Mouse (Mus musculus) midbrain, embryonic 11.5 days (tissue): ENCODE measurements at regions not wholly inside any gene's neighbourhood (a gene's known extent, or its start where the extent isn't known, plus 50 kb on each side); places are given as distances from the start of the nearest gene placed in this dataset.

ENCODE experiments used
- ATAC-seq: fragments of 200-750 bp; cut with Nextera tagmentation; 2 replicates; pipeline ENCODE4 v1.8.0; 2017; ENCODE audit warnings: moderate TSS enrichment, moderate library complexity; ENCODE audit not compliant: low FRiP score
- DNase-seq: peaks from one replicate; pipeline ENCODE4 v3.0.0; 2015; ENCODE audit warnings: low spot score; ENCODE audit errors: missing footprints
- H3K27ac ChIP-seq: fragments of 300-500 bp; sonication (generic); 2 replicates; pipeline ENCODE4 v1.5.1; 2014; ENCODE audit warnings: low read depth, low read length
- H3K27me3 ChIP-seq: fragments of 300-500 bp; sonication (generic); 2 replicates; pipeline ENCODE4 v1.6.1; 2014; ENCODE audit warnings: mild to moderate bottlenecking, low read length, moderate library complexity, mixed read lengths; ENCODE audit not compliant: control insufficient read depth, insufficient read depth
- H3K36me3 ChIP-seq: fragments of 300-500 bp; sonication (generic); 2 replicates; pipeline ENCODE4 v1.6.1; 2014; ENCODE audit warnings: mild to moderate bottlenecking, low read length, moderate library complexity, mixed read lengths; ENCODE audit not compliant: control insufficient read depth, insufficient read depth
- H3K4me1 ChIP-seq: fragments of 300-500 bp; sonication (generic); 2 replicates; pipeline ENCODE4 v1.6.1; 2014; ENCODE audit warnings: low read length; ENCODE audit not compliant: control insufficient read depth, insufficient read depth
- H3K4me2 ChIP-seq: fragments of 300-500 bp; sonication (generic); 2 replicates; pipeline ENCODE4 v1.6.1; 2014; ENCODE audit warnings: mild to moderate bottlenecking, moderate library complexity
- H3K4me3 ChIP-seq: fragments of 300-500 bp; sonication (generic); 2 replicates; pipeline ENCODE4 v1.5.1; 2014; ENCODE audit warnings: low read depth, low read length
- H3K9ac ChIP-seq: fragments of 300-500 bp; sonication (generic); 2 replicates; pipeline ENCODE4 v1.6.1; 2014; ENCODE audit warnings: low read length
- H3K9me3 ChIP-seq: fragments of 300-500 bp; sonication (generic); 2 replicates; pipeline ENCODE4 v1.6.1; 2016; ENCODE audit warnings: low read length; ENCODE audit not compliant: control insufficient read depth
- WGBS: fragments of 180-500 bp; shearing (Covaris S2); extraction: QIAGEN DNeasy Blood & Tissue Kit; methylation state at CpG from one replicate; pipeline ENCODE4 v1.1.7; 2014; 5-methylcytosine and 5-hydroxymethylcytosine counted together

DNA sequence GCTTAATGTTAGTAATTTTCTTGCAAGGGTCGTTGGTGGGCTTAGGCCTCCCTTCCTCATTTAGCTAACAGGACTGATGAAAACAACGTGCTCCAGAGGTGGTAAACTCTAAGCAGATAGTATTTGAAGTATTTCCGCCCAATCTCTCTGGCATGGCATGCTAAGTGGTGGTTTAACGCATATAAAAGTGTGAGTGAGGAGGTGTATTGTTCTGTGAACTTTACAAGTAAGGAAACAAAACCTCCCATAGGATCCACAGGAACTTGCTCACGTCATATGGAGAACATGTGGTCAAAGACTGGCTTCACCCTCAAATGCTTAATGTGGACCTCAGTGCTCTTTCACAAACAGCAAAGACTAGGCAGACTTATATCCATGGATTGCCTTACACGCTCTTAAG lies 56.5 kb upstream of the Tars start:
- no peaks in the 10 kb centered on the region for H3K27me3 ChIP-seq
- H3K4me1 ChIP-seq, result no peaks in the 10 kb centered on the region
- no peak overlapping the region for H3K27ac ChIP-seq
- 84% methylated on average over 6 of the region's 6 CpGs for WGBS
- no peak overlapping the region for H3K4me2 ChIP-seq
- ATAC-seq (no peak), DNase-seq (no peak)
- no peak overlapping the region for H3K9ac ChIP-seq
- no peaks in the 10 kb centered on the region for H3K9me3 ChIP-seq
- no peaks in the 10 kb centered on the region for H3K36me3 ChIP-seq
- no peak overlapping the region for H3K4me3 ChIP-seq

DNA sequence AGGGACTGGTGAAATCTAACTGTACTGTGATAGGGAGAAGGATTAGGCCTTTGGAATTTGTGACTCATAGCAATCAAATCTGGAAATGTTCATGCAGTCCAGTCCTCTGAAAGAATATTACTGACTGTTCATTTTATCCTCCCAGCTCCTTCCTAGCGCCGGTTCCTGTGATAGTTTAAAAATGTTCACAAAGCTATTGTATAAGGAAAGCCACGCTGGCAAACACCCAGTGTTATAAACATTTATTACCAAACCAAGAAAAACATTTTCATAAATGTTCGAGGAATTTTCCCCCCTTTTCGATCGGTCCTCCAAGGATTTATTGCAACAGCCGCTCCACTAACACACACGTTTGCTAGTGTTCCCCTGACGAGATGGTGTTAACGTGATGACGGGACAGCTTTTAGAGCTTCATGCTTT lies 55.9 kb upstream of the Tars start:
- no peaks in the 10 kb centered on the region for H3K27me3 ChIP-seq
- ATAC-seq (no peak), DNase-seq (no peak)
- H3K4me3 ChIP-seq, result no peak overlapping the region
- no peaks in the 10 kb centered on the region for H3K36me3 ChIP-seq
- H3K27ac ChIP-seq, result no peak overlapping the region
- H3K4me1 ChIP-seq, result no peaks in the 10 kb centered on the region
- H3K9ac ChIP-seq, result no peak overlapping the region
- 91% methylated on average over 11 of the region's 11 CpGs for WGBS
- no peak overlapping the region for H3K4me2 ChIP-seq
- no peaks in the 10 kb centered on the region for H3K9me3 ChIP-seq

DNA sequence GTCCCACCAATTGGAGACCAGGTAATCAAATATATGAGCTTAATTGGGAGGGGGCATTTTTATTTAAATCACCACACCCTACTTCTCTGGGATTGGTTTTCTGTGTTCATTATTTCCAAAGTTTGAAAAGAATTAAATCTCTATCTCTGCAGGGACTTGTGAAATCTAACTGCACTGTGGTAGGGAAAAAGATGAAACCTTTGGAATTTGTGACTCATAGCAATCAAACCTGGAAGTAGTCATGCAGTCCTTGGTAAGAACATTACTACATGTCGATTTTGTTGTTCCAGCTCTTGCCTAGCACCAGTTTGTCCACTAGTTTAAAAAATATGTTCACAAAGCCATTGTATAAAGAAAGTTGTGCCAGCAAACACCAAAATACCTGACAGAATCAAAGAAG lies 54.5 kb upstream of the Tars start:
- H3K27me3 ChIP-seq, result no peaks in the 10 kb centered on the region
- H3K27ac ChIP-seq, result no peak overlapping the region
- no peaks in the 10 kb centered on the region for H3K4me1 ChIP-seq
- H3K4me2 ChIP-seq, result no peak overlapping the region
- ATAC-seq (no peak), DNase-seq (no peak)
- H3K36me3 ChIP-seq, result no peaks in the 10 kb centered on the region
- no peak overlapping the region for H3K4me3 ChIP-seq
- 97% methylated on average over 1 of the region's 1 CpGs for WGBS
- no peak overlapping the region for H3K9ac ChIP-seq
- H3K9me3 ChIP-seq, result no peaks in the 10 kb centered on the region

DNA sequence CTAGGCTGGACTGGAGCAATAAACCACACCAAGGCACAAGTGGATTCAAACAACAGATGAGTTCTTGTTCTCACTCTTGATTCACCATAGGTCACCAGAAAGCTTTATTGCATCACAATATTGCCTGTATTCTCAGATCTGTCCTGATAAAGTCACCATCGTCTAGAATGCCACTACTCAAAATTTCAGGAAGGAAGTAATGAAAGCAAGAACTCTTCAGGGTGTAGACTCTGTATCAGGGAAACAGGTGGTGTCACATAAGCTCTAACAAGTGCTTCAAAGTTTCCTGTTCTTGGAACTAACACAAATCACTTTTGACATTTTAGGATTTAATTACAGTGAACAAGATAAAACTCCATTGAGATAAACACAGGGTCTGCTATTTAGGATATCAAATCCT lies 52.2 kb upstream of the Tars start:
- Histone ChIP-seq H3K9me3 (no peaks in the 10 kb centered on the region), H3K27ac (no peak overlapping the region), H3K4me2 (no peak overlapping the region), H3K27me3 (no peaks in the 10 kb centered on the region), H3K4me1 (no peaks in the 10 kb centered on the region), H3K4me3 (no peak overlapping the region), H3K9ac (no peak overlapping the region), H3K36me3 (no peaks in the 10 kb centered on the region)
- ATAC-seq, result no peak
- no peak for DNase-seq
- 83% methylated on average over 1 of the region's 1 CpGs for WGBS
